Mouse (Mus musculus): Measurements from ENCODE around the gene Slc27a2. TPM values are rescaled to one million over a fixed set of nuclear protein-coding genes. Genes with fewer than 3 reads are reported as not detected.

Slc27a2 gene
- polyA plus RNA-seq, 1 experiment from 2014 or later = 6.0 TPM

DNA sequence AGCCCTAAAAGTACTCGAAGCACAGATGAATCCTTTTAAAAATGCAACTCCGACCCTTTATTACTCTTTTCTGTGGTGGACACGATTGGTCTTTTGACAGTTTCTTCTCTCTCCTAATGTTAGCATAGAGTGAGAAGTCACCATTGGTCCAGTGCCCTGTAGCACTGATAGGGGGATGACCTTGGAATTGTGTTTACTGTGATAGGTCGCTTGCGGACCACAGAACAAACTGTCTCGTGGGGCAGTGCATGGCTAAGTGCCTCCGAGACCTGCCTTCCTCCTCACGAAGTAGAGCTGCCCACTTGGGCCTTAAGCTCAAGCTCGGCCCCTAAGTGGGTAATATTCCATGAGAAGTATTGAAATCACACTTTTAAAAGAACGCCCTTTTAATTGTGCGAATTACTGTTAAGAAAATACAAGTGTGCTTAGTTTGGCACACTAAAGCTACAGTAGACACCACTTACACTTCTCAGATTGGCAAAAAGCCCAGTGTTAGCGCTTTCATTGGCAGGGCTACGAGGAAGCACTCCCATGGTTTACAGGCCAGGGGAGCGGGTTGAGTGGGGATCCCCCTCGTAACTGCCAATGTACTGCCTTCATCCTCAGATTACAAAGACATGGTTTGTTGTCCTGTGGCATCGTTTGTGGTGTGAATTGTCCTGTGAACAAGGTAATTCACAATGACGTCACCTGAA lies 11.4 kb downstream of the Slc27a2 start:
- no peak overlapping the region for H3K27ac ChIP-seq

DNA sequence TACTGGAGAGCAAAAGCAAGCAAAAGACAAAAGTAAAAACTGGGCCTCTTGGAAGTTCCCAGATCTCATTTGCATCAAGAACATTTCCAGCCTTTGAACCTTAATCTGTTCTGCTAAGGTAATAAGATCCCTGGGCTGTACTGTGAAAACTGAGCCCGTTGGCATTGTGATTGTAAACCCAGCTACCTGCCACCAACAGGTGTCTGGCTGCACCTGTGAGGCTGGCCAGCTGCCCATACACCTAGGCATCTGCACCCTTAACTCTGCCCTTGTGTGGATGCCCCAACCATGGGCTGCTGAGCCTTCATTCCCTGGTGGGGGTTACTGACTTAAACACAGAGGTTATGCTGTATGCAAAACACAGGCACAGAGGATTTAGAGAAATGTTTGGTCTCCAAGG lies 20.0 kb downstream of the Slc27a2 start:
- Histone ChIP-seq H3K4me1 (replicated peaks) (no peaks in the 10 kb centered on the region), H3K36me3 (no peaks in the 10 kb centered on the region), H3K27me3 (no peaks in the 10 kb centered on the region), H3K9me3 (peaks cover 3% of the 10 kb centered on the region), H3K4me2 (replicated peaks) (no peak overlapping the region), H3K9ac (replicated peaks) (no peak overlapping the region), H3K27ac (no peak overlapping the region), H3K4me3 (replicated peaks) (no peak overlapping the region)
- WGBS = 56% methylated on average over 1 of the region's 1 CpGs
- ATAC-seq = no peak

More for the DNA sequence above, 11.4 kb downstream of the Slc27a2 start:
- no peak for ATAC-seq
- no peaks in the 10 kb centered on the region for H3K9me3 ChIP-seq
- H3K4me3 ChIP-seq (replicated peaks) = no peak overlapping the region
- H3K27me3 ChIP-seq = no peaks in the 10 kb centered on the region
- WGBS = 83% methylated on average over 17 of the region's 17 CpGs
- no peaks in the 10 kb centered on the region for H3K4me1 ChIP-seq (replicated peaks)
- no peak overlapping the region for H3K4me2 ChIP-seq (replicated peaks)
- H3K36me3 ChIP-seq = no peaks in the 10 kb centered on the region
- H3K9ac ChIP-seq (replicated peaks) = no peak overlapping the region

DNA sequence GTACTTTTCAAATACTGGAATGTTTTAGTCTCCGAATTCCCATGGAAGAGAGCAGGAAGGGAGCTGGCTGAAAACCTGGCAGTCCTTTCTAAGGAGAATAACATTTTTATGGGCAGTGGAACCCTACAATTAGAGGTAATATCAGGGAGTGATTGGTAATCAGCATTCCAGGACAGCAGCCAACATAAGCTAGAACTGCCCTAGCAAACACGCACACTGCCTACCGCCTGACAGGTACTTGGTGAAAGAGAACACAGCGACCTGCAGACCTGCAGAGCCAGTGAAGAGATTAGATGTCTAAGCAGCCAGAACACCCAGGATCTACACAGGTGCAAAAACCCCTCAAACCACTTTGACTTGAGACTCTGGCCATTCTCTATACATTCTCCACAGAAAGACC lies 20.5 kb downstream of the Slc27a2 start:
- H3K27ac ChIP-seq = no peak overlapping the region
- no peaks in the 10 kb centered on the region for H3K27me3 ChIP-seq
- H3K4me1 ChIP-seq (replicated peaks) = no peaks in the 10 kb centered on the region
- H3K36me3 ChIP-seq = no peaks in the 10 kb centered on the region
- H3K9ac ChIP-seq (replicated peaks) = no peak overlapping the region
- H3K4me3 ChIP-seq (replicated peaks) = no peak overlapping the region
- H3K9me3 ChIP-seq = peaks cover 3% of the 10 kb centered on the region
- no peak overlapping the region for H3K4me2 ChIP-seq (replicated peaks)
- ATAC-seq = no peak
- WGBS = 89% methylated on average over 4 of the region's 4 CpGs

DNA sequence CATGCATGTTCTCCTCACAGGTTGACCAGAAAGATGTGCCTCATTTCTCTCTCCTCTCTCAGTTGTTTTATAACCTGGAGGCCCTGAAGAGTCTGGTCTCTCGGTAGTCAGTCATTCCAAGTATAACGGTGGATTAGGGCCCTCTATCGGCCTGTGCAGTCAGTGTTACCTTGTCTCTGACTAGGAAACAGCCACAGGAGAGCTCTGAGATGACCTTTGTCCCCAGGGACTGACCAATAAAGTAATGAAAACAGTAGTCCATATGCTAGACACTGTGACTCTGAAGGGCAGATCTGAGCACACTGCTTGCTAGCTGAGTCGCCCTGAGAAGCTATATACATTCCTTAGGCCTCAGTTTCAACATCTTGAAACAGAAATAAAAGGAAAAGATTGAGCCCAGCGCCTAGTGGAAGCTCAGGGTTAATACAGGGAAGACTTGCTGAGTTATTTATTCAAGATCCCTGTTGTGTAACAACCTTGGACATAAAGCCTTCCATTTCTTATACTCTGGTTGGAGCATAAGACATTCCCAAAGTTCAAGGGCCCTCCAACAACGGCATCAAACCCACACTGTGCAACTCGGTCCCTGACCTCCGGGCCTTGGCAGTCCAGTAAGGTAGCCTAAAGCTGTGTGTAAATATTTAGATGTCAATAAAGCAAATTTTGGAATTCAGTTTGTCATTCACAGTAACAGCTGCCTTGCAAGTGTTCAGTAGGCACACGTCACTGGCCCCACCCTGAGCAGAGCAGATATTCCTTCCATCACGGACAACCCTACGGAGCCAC lies 23.4 kb downstream of the Slc27a2 start:
- no peak for ATAC-seq
- Histone ChIP-seq H3K4me3 (replicated peaks) (no peak overlapping the region), H3K9me3 (peaks cover 3% of the 10 kb centered on the region), H3K36me3 (no peaks in the 10 kb centered on the region), H3K27me3 (no peaks in the 10 kb centered on the region), H3K27ac (no peak overlapping the region), H3K4me2 (replicated peaks) (no peak overlapping the region), H3K4me1 (replicated peaks) (no peaks in the 10 kb centered on the region), H3K9ac (replicated peaks) (no peak overlapping the region)
- 82% methylated on average over 11 of the region's 11 CpGs for WGBS

GRCm38 (mm10) chr2:126577362-126577761 lies 25.2 kb downstream of the Slc27a2 start:
- no peaks in the 10 kb centered on the region for H3K9me3 ChIP-seq
- ATAC-seq = no peak
- no peak overlapping the region for H3K27ac ChIP-seq
- H3K36me3 ChIP-seq = no peaks in the 10 kb centered on the region
- H3K27me3 ChIP-seq = no peaks in the 10 kb centered on the region
- H3K4me2 ChIP-seq (replicated peaks) = no peak overlapping the region
- 92% methylated on average over 5 of the region's 5 CpGs for WGBS
- H3K4me3 ChIP-seq (replicated peaks) = no peak overlapping the region
- no peak overlapping the region for H3K9ac ChIP-seq (replicated peaks)
- H3K4me1 ChIP-seq (replicated peaks) = no peaks in the 10 kb centered on the region

- no peaks in the 10 kb centered on the region for H3K4me1 ChIP-seq (replicated peaks)
- no peak overlapping the region for H3K9ac ChIP-seq (replicated peaks)
- no peaks in the 10 kb centered on the region for H3K27me3 ChIP-seq
- no peak overlapping the region for H3K4me2 ChIP-seq (replicated peaks)
- no peak overlapping the region for H3K4me3 ChIP-seq (replicated peaks)
- WGBS = 97% methylated on average over 1 of the region's 1 CpGs
- no peaks in the 10 kb centered on the region for H3K36me3 ChIP-seq
- no peak for ATAC-seq
- H3K27ac ChIP-seq = no peak overlapping the region
- H3K9me3 ChIP-seq = no peaks in the 10 kb centered on the region
Observed at GRCm38 (mm10) chr2:126579282-126579681, 27.1 kb downstream of the Slc27a2 start.

- Histone ChIP-seq H3K9me3 (no peaks in the 10 kb centered on the region), H3K4me1 (replicated peaks) (no peaks in the 10 kb centered on the region), H3K27ac (no peak overlapping the region), H3K27me3 (no peaks in the 10 kb centered on the region), H3K4me3 (replicated peaks) (no peak overlapping the region), H3K4me2 (replicated peaks) (no peak overlapping the region), H3K36me3 (peaks cover 15% of the 10 kb centered on the region), H3K9ac (replicated peaks) (no peak overlapping the region)
- ATAC-seq = no peak
- 86% methylated on average over 6 of the region's 6 CpGs for WGBS
Observed at GRCm38 (mm10) chr2:126583960-126584359, 31.8 kb downstream of the Slc27a2 start.

DNA sequence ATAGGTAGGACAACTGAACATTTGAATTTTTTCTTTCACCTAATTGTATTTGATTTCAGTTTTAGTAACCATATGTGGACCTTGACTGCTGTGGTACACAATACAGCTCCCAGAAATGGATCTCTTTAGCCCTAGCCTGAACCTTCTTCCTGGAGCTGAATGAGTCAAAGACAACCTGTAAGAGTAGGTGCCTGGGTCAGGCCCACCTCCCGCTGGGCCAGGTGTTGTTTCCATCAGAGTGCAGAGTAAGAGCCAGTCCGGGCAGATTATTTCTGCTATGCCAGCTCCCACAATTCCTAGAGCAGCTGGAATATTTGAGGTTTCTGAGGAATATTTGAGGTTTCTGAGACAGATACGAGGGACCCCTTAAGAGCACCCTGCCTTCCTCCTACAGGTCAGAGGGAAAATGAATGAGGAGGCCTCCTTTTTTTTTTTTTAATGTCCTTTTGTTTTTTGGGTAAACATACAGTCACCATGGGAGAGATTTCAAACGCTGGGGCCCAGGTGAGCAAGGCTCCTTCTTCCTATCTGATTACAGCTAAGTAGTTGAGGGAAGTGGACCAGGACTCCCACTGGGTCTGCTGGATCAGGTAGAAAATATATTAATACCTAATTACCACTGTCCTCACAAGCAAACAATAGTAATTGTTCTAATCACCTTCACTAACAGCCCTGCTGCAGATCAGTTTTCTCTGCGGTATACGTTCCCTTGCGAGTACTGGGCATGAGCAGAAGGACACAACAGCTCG lies 32.6 kb downstream of the Slc27a2 start:
- ATAC-seq = no peak
- H3K36me3 ChIP-seq = peaks cover 15% of the 10 kb centered on the region

DNA sequence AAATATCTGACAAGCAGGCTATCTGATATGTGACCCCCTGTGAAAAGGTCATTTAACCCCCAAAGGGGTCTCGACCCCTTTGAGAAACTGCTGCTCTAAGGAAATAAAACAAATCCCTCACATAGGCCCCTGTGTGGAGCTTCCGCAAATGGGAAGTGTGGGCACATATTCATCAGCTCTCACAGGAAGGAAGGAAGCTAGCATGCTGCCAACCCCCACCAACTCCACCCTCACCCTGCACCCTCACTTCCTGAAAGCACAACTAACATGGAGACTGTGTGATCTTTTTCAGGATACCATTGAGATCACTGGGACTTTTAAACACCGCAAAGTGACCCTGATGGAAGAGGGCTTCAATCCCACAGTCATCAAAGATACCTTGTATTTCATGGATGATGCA lies 35.3 kb downstream of the Slc27a2 start:
- Histone ChIP-seq H3K27ac (no peak overlapping the region), H3K9me3 (no peaks in the 10 kb centered on the region), H3K4me1 (replicated peaks) (no peaks in the 10 kb centered on the region), H3K4me2 (replicated peaks) (no peak overlapping the region), H3K4me3 (replicated peaks) (no peak overlapping the region), H3K36me3 (peaks cover 15% of the 10 kb centered on the region), H3K27me3 (no peaks in the 10 kb centered on the region), H3K9ac (replicated peaks) (no peak overlapping the region)
- WGBS = 90% methylated on average over 3 of the region's 3 CpGs
- no peak for ATAC-seq

More for the DNA sequence above, 32.6 kb downstream of the Slc27a2 start:
- Histone ChIP-seq H3K9me3 (no peaks in the 10 kb centered on the region), H3K9ac (replicated peaks) (no peak overlapping the region), H3K4me2 (replicated peaks) (no peak overlapping the region), H3K27me3 (no peaks in the 10 kb centered on the region), H3K4me3 (replicated peaks) (no peak overlapping the region), H3K4me1 (replicated peaks) (no peaks in the 10 kb centered on the region), H3K27ac (no peak overlapping the region)
- 85% methylated on average over 8 of the region's 8 CpGs for WGBS

- Histone ChIP-seq H3K9ac (replicated peaks) (no peak overlapping the region), H3K4me2 (replicated peaks) (no peak overlapping the region), H3K27ac (no peak overlapping the region), H3K27me3 (0 out of 2 replicates have a peak, but pooled peaks cover 3% of the 10 kb centered on the region), H3K4me1 (replicated peaks) (no peaks in the 10 kb centered on the region), H3K36me3 (peaks cover 11% of the 10 kb centered on the region), H3K9me3 (no peaks in the 10 kb centered on the region), H3K4me3 (replicated peaks) (no peak overlapping the region)
- ATAC-seq = no peak
- WGBS = 94% methylated on average over 4 of the region's 4 CpGs
Observed at GRCm38 (mm10) chr2:126591304-126591703, 39.1 kb downstream of the Slc27a2 start.

GRCm38 (mm10) chr2:126593831-126594610 lies 41.8 kb downstream of the Slc27a2 start:
- no peaks in the 10 kb centered on the region for H3K9me3 ChIP-seq
- no peak overlapping the region for H3K27ac ChIP-seq
- no peaks in the 10 kb centered on the region for H3K36me3 ChIP-seq
- peak overlapping the region; percentile 52 for H3K4me2 ChIP-seq (replicated peaks)
- 0 out of 2 replicates have a peak, but pooled peaks cover 3% of the 10 kb centered on the region for H3K27me3 ChIP-seq
- no peaks in the 10 kb centered on the region for H3K4me1 ChIP-seq (replicated peaks)
- 0 out of 2 replicates have a peak, but pooled peaks have one; percentile 43 for ATAC-seq
- WGBS = 36% methylated on average over 26 of the region's 26 CpGs
- H3K4me3 ChIP-seq (replicated peaks) = peak overlapping the region; percentile 30
- peak overlapping the region; percentile 44; the same call in 1 of the 2 replicates for H3K9ac ChIP-seq (replicated peaks)

All from midbrain, embryonic 13.5 days (tissue).